Mouse (Mus musculus) cerebellum, adult 2 months (tissue): ENCODE measurements at regions not wholly inside any gene's neighbourhood (a gene's known extent, or its start where the extent isn't known, plus 50 kb on each side); places are given as distances from the start of the nearest gene placed in this dataset.

ENCODE experiments used
- CTCF ChIP-seq: fragments of 200-500 bp; IDR thresholded peaks from 2 replicates; pipeline ENCODE4 v1.5.1; 2011; ENCODE audit warnings: low read depth, mild to moderate bottlenecking, control low read depth, low read length, moderate library complexity, borderline replicate concordance; ENCODE audit not compliant: insufficient read depth
- POLR2A ChIP-seq: fragments of 200-500 bp; IDR thresholded peaks from 2 replicates; pipeline ENCODE4 v1.6.1; 2011; ENCODE audit warnings: low read length, control low read depth, borderline replicate concordance; ENCODE audit not compliant: insufficient read depth

DNA sequence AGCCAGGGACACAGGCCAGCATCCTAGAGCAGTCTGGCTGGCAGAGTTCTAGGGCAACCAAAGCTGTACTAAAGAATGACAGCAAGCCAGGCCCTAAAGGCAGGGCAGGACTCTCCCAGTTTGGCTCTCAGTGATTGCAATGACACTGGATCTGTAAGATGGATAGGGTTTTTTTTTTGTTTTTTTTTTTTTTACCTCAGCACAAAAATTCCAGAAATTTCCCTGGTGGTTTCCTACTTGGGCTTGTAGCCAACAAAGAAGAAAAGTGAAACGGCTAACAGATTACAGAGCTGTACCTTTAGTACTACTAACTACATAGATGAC, 52.9 kb upstream of the Fmnl2 start:
- TF ChIP-seq CTCF (no peak), POLR2A (no peak)
